Mouse (Mus musculus): ENCODE results near the gene Clstn1.

GRCm38 (mm10) chr4:149634157-149634556 lies 47.9 kb downstream of the Clstn1 start:
- no peak for TF ChIP-seq CTCF (IDR thresholded peaks at IDR 0.05; ENCODE audit: extremely low read depth, insufficient read depth, low read length)
- no peak for TF ChIP-seq POLR2A (IDR thresholded peaks at IDR 0.05; ENCODE audit: extremely low read depth, insufficient read depth, low read length)
